Mouse (Mus musculus) liver, adult 2 months (tissue): ENCODE results near the gene Teddm2. TPM values are rescaled to one million over a fixed set of nuclear protein-coding genes. Genes with fewer than 3 reads are reported as not detected.
"Not testable (repeated sequence)": the region's sequence is repeated elsewhere in the genome, so short reads cannot be mapped to it uniquely, and the experiment has no call there.

Experiments used
- DNase-seq: peaks from one replicate; pipeline ENCODE4 v3.0.0-alpha.2; 2011; ENCODE audit warnings: low read depth, low spot score; ENCODE audit errors: extremely low read depth
- H3K27ac ChIP-seq: fragments of 200-500 bp; replicated peaks from 2 replicates; pipeline ENCODE4 v1.5.1; 2012; ENCODE audit warnings: low read depth, mild to moderate bottlenecking, control low read depth, inconsistent platforms, low read length; ENCODE audit not compliant: insufficient read depth
- H3K27me3 ChIP-seq: fragments of 200-500 bp; 2 replicates; pipeline ENCODE4 v1.6.1; 2012; ENCODE audit warnings: mild to moderate bottlenecking, moderate library complexity, low read length, inconsistent platforms; ENCODE audit not compliant: control insufficient read depth, insufficient read depth
- H3K36me3 ChIP-seq: fragments of 200-500 bp; 2 replicates; pipeline ENCODE4 v1.6.1; 2012; ENCODE audit warnings: low read length, inconsistent platforms; ENCODE audit not compliant: control insufficient read depth, insufficient read depth
- H3K4me1 ChIP-seq: fragments of 200-500 bp; 2 replicates; pipeline ENCODE4 v1.6.1; 2011; ENCODE audit warnings: low read length; ENCODE audit not compliant: control insufficient read depth, insufficient read depth
- H3K4me3 ChIP-seq: fragments of 200-500 bp; 2 replicates; pipeline ENCODE4 v1.5.1; 2011; ENCODE audit warnings: low read depth, mild to moderate bottlenecking, control low read depth, low read length, moderate library complexity; ENCODE audit not compliant: insufficient read depth
- H3K79me2 ChIP-seq: fragments of 200-500 bp; 2 replicates; pipeline ENCODE4 v1.6.1; 2012; ENCODE audit warnings: inconsistent platforms, mild to moderate bottlenecking, low read length, moderate library complexity; ENCODE audit not compliant: control insufficient read depth, insufficient read depth
- H3K9ac ChIP-seq: fragments of 200-500 bp; 2 replicates; pipeline ENCODE4 v1.6.1; 2012; ENCODE audit warnings: low read depth, mild to moderate bottlenecking, control low read depth, inconsistent platforms, low read length
- CTCF ChIP-seq: fragments of 200-500 bp; IDR thresholded peaks from 2 replicates; pipeline ENCODE4 v1.5.1; 2011; ENCODE audit warnings: low read depth, low read length, control low read depth
- POLR2A ChIP-seq: fragments of 200-500 bp; IDR thresholded peaks from 2 replicates; pipeline ENCODE4 v1.6.1; 2011; ENCODE audit warnings: low read length, control low read depth; ENCODE audit not compliant: insufficient read depth; ENCODE audit errors: extremely low read depth
- WGBS: fragments of 180-500 bp; shearing (Covaris S2); methylation state at CpG from one replicate; pipeline ENCODE4 v1.1.7; 2018; 5-methylcytosine and 5-hydroxymethylcytosine counted together
- polyA plus RNA-seq: library from polyadenylated mRNA; depleted of rRNA; stranded (reverse); fragments of >200 nt; gene quantifications from 2 replicates; pipeline ENCODE4 v1.2.3, GENCODE M21; 2012
- total RNA-seq: library from RNA; depleted of rRNA; stranded (reverse); fragments of >200 nt; gene quantifications from 2 replicates; pipeline ENCODE4 v1.2.3, GENCODE M21; 2014

The Teddm2 gene
- total and polyA plus RNA-seq, 2 experiments = 0.80 to 0.83 TPM

GRCm38 (mm10) chr1:153874045-153874444 lies 26.0 kb downstream of the Teddm2 start, which contains the start of gene Teddm1b:
Gene Teddm1b (plus strand): TSS chr1:153874345.
- H3K9ac ChIP-seq = no peak within 1 kb of the TSS
- no peaks in the 10 kb centered on the region for H3K79me2 ChIP-seq
- no peak for DNase-seq
- TF ChIP-seq POLR2A (no peak), CTCF (no peak)
- H3K4me3 ChIP-seq = no peak within 1 kb of the TSS
- H3K36me3 ChIP-seq = no peaks in the 10 kb centered on the region
- no peak within 1 kb of the TSS for H3K27ac ChIP-seq
- no peaks in the 10 kb centered on the region for H3K27me3 ChIP-seq
- H3K4me1 ChIP-seq = no peaks in the 10 kb centered on the region
- 86% methylated on average over 6 of the region's 6 CpGs for WGBS

GRCm38 (mm10) chr1:153855946-153856345 lies 44.1 kb downstream of the Teddm2 start:
- Histone ChIP-seq H3K27me3 (no peaks in the 10 kb centered on the region), H3K27ac (no peak overlapping the region), H3K9ac (no peak overlapping the region), H3K4me3 (no peak overlapping the region), H3K4me1 (no peaks in the 10 kb centered on the region), H3K79me2 (no peaks in the 10 kb centered on the region), H3K36me3 (no peaks in the 10 kb centered on the region)
- DNase-seq = peak; percentile 69
- TF ChIP-seq CTCF = no peak
- no peak for TF ChIP-seq POLR2A
- 67% methylated on average over 8 of the region's 8 CpGs for WGBS

- H3K27me3 ChIP-seq, H3K4me3 ChIP-seq, H3K79me2 ChIP-seq, H3K4me1 ChIP-seq, H3K27ac ChIP-seq, H3K36me3 ChIP-seq, DNase-seq, H3K9ac ChIP-seq: not testable (repeated sequence)
- 73% methylated on average over 7 of the region's 7 CpGs for WGBS
Observed at GRCm38 (mm10) chr1:153852696-153853095, 47.3 kb downstream of the Teddm2 start.

GRCm38 (mm10) chr1:153846867-153847266 lies 53.2 kb downstream of the Teddm2 start:
- Histone ChIP-seq H3K36me3 (no peaks in the 10 kb centered on the region), H3K4me1 (no peaks in the 10 kb centered on the region), H3K27me3 (no peaks in the 10 kb centered on the region), H3K9ac (no peak overlapping the region; the same call in 1 of the 2 replicates), H3K4me3 (no peak overlapping the region), H3K79me2 (no peaks in the 10 kb centered on the region), H3K27ac (no peak overlapping the region)
- WGBS = 28% methylated on average over 6 of the region's 6 CpGs
- peak; percentile 30 for DNase-seq
- no peak for TF ChIP-seq POLR2A
- peak; percentile 18; the same call in 1 of the 2 replicates for TF ChIP-seq CTCF

- no peak for TF ChIP-seq CTCF
- no peak for TF ChIP-seq POLR2A
- DNase-seq = no peak
- Histone ChIP-seq H3K27me3 (no peaks in the 10 kb centered on the region), H3K4me3 (no peak overlapping the region), H3K79me2 (no peaks in the 10 kb centered on the region), H3K9ac (no peak overlapping the region), H3K4me1 (no peaks in the 10 kb centered on the region), H3K36me3 (no peaks in the 10 kb centered on the region), H3K27ac (no peak overlapping the region)
- 85% methylated on average over 7 of the region's 7 CpGs for WGBS
Observed at GRCm38 (mm10) chr1:153846420-153846819, 53.6 kb downstream of the Teddm2 start.

GRCm38 (mm10) chr1:153844042-153844441 lies 56.0 kb downstream of the Teddm2 start, which contains the start of gene Rgsl1:
Gene Rgsl1 (minus strand): TSS chr1:153844142.
- no peaks in the 10 kb centered on the region for H3K27me3 ChIP-seq
- H3K4me3 ChIP-seq = no peak within 1 kb of the TSS
- no peak within 1 kb of the TSS for H3K27ac ChIP-seq
- no peaks in the 10 kb centered on the region for H3K79me2 ChIP-seq
- H3K9ac ChIP-seq = no peak within 1 kb of the TSS
- H3K4me1 ChIP-seq = no peaks in the 10 kb centered on the region
- no peaks in the 10 kb centered on the region for H3K36me3 ChIP-seq
- no peak for DNase-seq
- TF ChIP-seq POLR2A (no peak), CTCF (no peak)
- 98% methylated on average over 8 of the region's 8 CpGs for WGBS
